Mouse (Mus musculus) gastrocnemius, adult 2 months (tissue): ENCODE data around the gene Ptgs1. TPM values are rescaled to one million over a fixed set of nuclear protein-coding genes. Genes with fewer than 3 reads are reported as not detected.

Experiments used
- DNase-seq: peaks from one replicate; pipeline ENCODE4 v3.0.0; 2022
- H3K27ac ChIP-seq: fragments of 200-600 bp; 2 replicates; pipeline ENCODE4 v1.8.1; 2022; ENCODE audit warnings: mild to moderate bottlenecking
- H3K4me3 ChIP-seq: fragments of 200-600 bp; 2 replicates; pipeline ENCODE4 v1.8.1; 2022; ENCODE audit warnings: mild to moderate bottlenecking, moderate library complexity
- CTCF ChIP-seq: fragments of 200-600 bp; IDR thresholded peaks from 2 replicates; pipeline ENCODE4 v1.8.1; 2022; ENCODE audit warnings: antibody characterized with exemption, mild to moderate bottlenecking, moderate library complexity
- intact Hi-C: fragments of 180-260 bp; cut with DNase I; formaldehyde crosslinking; loops from one replicate; pipeline ENCODE4 v1.15.1; 2025
- total RNA-seq, 2 experiments: library from RNA; stranded (reverse); gene quantifications; 2 replicates each; pipeline ENCODE4 v1.2.3; 2021

Gene Ptgs1
- total RNA-seq, 2 experiments from 2014 or later, result 3.9 to 5.5 TPM

GRCm38 (mm10) chr2:36238467-36238866, 8.2 kb downstream of the Ptgs1 start:
- TF ChIP-seq CTCF, result no peak
- DNase-seq, result no peak
- Histone ChIP-seq H3K27ac (no peak overlapping the region), H3K4me3 (no peak overlapping the region)
- intact Hi-C loops, result no loop called here

GRCm38 (mm10) chr2:36238951-36239350, 8.7 kb downstream of the Ptgs1 start:
- no peak overlapping the region for H3K4me3 ChIP-seq
- intact Hi-C loops, result no loop called here
- no peak overlapping the region for H3K27ac ChIP-seq
- no peak for TF ChIP-seq CTCF
- no peak for DNase-seq

GRCm38 (mm10) chr2:36242514-36242913, 12.3 kb downstream of the Ptgs1 start:
- DNase-seq, result no peak
- no peak overlapping the region for H3K4me3 ChIP-seq
- intact Hi-C loops, result no loop called here
- H3K27ac ChIP-seq, result no peak overlapping the region
- TF ChIP-seq CTCF, result no peak

- H3K4me3 ChIP-seq, result no peak overlapping the region
- no peak for TF ChIP-seq CTCF
- intact Hi-C loops, result no loop called here
- no peak overlapping the region for H3K27ac ChIP-seq
- no peak for DNase-seq
These were observed 13.2 kb downstream of the Ptgs1 start for GRCm38 (mm10) chr2:36243296-36243891.

GRCm38 (mm10) chr2:36243892-36244309, 13.7 kb downstream of the Ptgs1 start:
- no peak for DNase-seq
- no peak overlapping the region for H3K27ac ChIP-seq
- intact Hi-C loops, result no loop called here
- no peak overlapping the region for H3K4me3 ChIP-seq
- no peak for TF ChIP-seq CTCF

- no peak for DNase-seq
- H3K4me3 ChIP-seq, result no peak overlapping the region
- intact Hi-C loops, result no loop called here
- no peak for TF ChIP-seq CTCF
- H3K27ac ChIP-seq, result no peak overlapping the region
These were observed 14.5 kb downstream of the Ptgs1 start for GRCm38 (mm10) chr2:36244705-36245104.

- no peak overlapping the region for H3K4me3 ChIP-seq
- DNase-seq, result no peak
- intact Hi-C loops, result no loop called here
- H3K27ac ChIP-seq, result no peak overlapping the region
- TF ChIP-seq CTCF, result no peak
These were observed 17.7 kb downstream of the Ptgs1 start for GRCm38 (mm10) chr2:36247964-36248363.

- Histone ChIP-seq H3K4me3 (no peak overlapping the region), H3K27ac (no peak overlapping the region)
- no peak for TF ChIP-seq CTCF
- intact Hi-C loops, result no loop called here
- DNase-seq, result no peak
These were observed 20.9 kb downstream of the Ptgs1 start for GRCm38 (mm10) chr2:36251156-36251555.

- DNase-seq, result no peak
- intact Hi-C loops, result no loop called here
- Histone ChIP-seq H3K27ac (no peak overlapping the region), H3K4me3 (no peak overlapping the region)
- no peak for TF ChIP-seq CTCF
These were observed 22.3 kb downstream of the Ptgs1 start for GRCm38 (mm10) chr2:36252505-36252904.

GRCm38 (mm10) chr2:36254445-36254844, 24.2 kb downstream of the Ptgs1 start:
- H3K4me3 ChIP-seq, result no peak overlapping the region
- no peak overlapping the region for H3K27ac ChIP-seq
- no peak for DNase-seq
- intact Hi-C loops, result no loop called here
- no peak for TF ChIP-seq CTCF

GRCm38 (mm10) chr2:36256931-36257330, 26.7 kb downstream of the Ptgs1 start:
- H3K27ac ChIP-seq, result no peak overlapping the region
- TF ChIP-seq CTCF, result no peak
- no peak overlapping the region for H3K4me3 ChIP-seq
- intact Hi-C loops, result no loop called here
- no peak for DNase-seq

GRCm38 (mm10) chr2:36259382-36259781, 29.2 kb downstream of the Ptgs1 start:
- no peak for TF ChIP-seq CTCF
- Histone ChIP-seq H3K27ac (no peak overlapping the region), H3K4me3 (no peak overlapping the region)
- DNase-seq, result no peak
- intact Hi-C loops, result no loop called here

GRCm38 (mm10) chr2:36259798-36260540, 29.7 kb downstream of the Ptgs1 start:
- TF ChIP-seq CTCF, result no peak
- H3K27ac ChIP-seq, result no peak overlapping the region
- no peak overlapping the region for H3K4me3 ChIP-seq
- intact Hi-C loops, result no loop called here
- DNase-seq, result no peak

- no peak for DNase-seq
- intact Hi-C loops, result no loop called here
- Histone ChIP-seq H3K27ac (no peak overlapping the region), H3K4me3 (no peak overlapping the region)
- TF ChIP-seq CTCF, result no peak
These were observed 31.8 kb downstream of the Ptgs1 start for GRCm38 (mm10) chr2:36262025-36262424.
